ENCODE assay signal across 9 mouse cellular contexts in genomic region chr5:65284171-65284570, GRCm38 (mm10). TPM values are rescaled to one million over a fixed set of nuclear protein-coding genes. Genes with fewer than 3 reads are reported as not detected.
DNase-seq lines count a peak whose midpoint lies in the region; ATAC-seq and TF ChIP-seq lines count a peak whose summit lies in the region.
"Had no signal": no experiment of that assay in that cellular context is flagged by ENCODE, and none has a peak within 500 bp of the region (broad histone marks: within the 10 kb centered on the region; RNA-seq: fewer than 3 reads in every experiment).

No protein-coding gene starts in this region.

- H3K27me3 ChIP-seq in kidney, embryonic 14.5 days (ENCODE audit: control insufficient read depth, insufficient read depth, low read length) = no peaks in the 10 kb centered on the region
- H3K27me3 ChIP-seq: lung, embryonic 15.5 days had no signal

- ATAC-seq in kidney, embryonic 14.5 days (ENCODE audit: low FRiP score, low TSS enrichment) = no peak

- H3K9ac ChIP-seq in kidney, embryonic 14.5 days (ENCODE audit: low read depth, low read length) = no peak overlapping the region
- no peak overlapping the region for H3K9ac ChIP-seq in ES-E14 (ENCODE audit: insufficient read depth, low read depth, low read length, poor library complexity, severe bottlenecking)
- H3K9ac ChIP-seq: lung, embryonic 15.5 days had no signal

- no peaks in the 10 kb centered on the region for H3K9me3 ChIP-seq in kidney, embryonic 14.5 days (ENCODE audit: control insufficient read depth, low read length)
- no peaks in the 10 kb centered on the region for H3K9me3 ChIP-seq in ES-E14 (ENCODE audit: control insufficient read depth, insufficient read depth, low read depth, low read length)
- H3K9me3 ChIP-seq: lung, embryonic 15.5 days had no signal

- H3K27ac ChIP-seq in kidney, embryonic 14.5 days (ENCODE audit: low read depth, low read length) = no peak overlapping the region
- no peak overlapping the region for H3K27ac ChIP-seq in ES-E14 (ENCODE audit: insufficient read depth, low read depth, low read length, poor library complexity, severe bottlenecking)
- H3K27ac ChIP-seq: lung, embryonic 15.5 days had no signal

- peaks cover 56% of the 10 kb centered on the region for H3K36me3 ChIP-seq in kidney, embryonic 14.5 days (ENCODE audit: control insufficient read depth, insufficient read depth, low read length)
- peaks cover 19% of the 10 kb centered on the region for H3K36me3 ChIP-seq in ES-E14 (ENCODE audit: control insufficient read depth, insufficient read depth, low read length, poor library complexity, severe bottlenecking)

- H3K4me1 ChIP-seq in kidney, embryonic 14.5 days (ENCODE audit: control insufficient read depth, insufficient read depth, low read length) = no peaks in the 10 kb centered on the region
- no peaks in the 10 kb centered on the region for H3K4me1 ChIP-seq in ES-E14 (ENCODE audit: control insufficient read depth in 2 of 2, insufficient read depth in 2 of 2, low read length in 2 of 2, poor library complexity in 1 of 2)
- H3K4me1 ChIP-seq: lung, embryonic 15.5 days had no signal

- DNase-seq in kidney, adult 9 months = peak; percentile 11
- DNase-seq in ES-E14 (ENCODE audit: low read depth, low spot score) = peak; percentile 64
- peak; percentile 28 for DNase-seq in c-Kit-negative CD71-positive TER-119-positive erythroid progenitor cells, embryonic 14.5 days (ENCODE audit: low read depth, low spot score)
- DNase-seq in retina, postnatal 1 day = peak; percentile 20
- no peak for DNase-seq in layer of hippocampus, postnatal 36 days
- no peak for DNase-seq in urinary bladder, postnatal 25 days (ENCODE audit: low spot score)

- no peak overlapping the region for H3K4me2 ChIP-seq in kidney, embryonic 14.5 days (replicated peaks; ENCODE audit: low read depth, low read length)
- H3K4me2 ChIP-seq: lung, embryonic 15.5 days had no signal

- in situ Hi-C loops in ES-E14 (cut with MboI; ENCODE audit: low sequenced_read_pairs in 2 of 2, unreplicated experiment in 2 of 2) = no loop called here

- H3K4me3 ChIP-seq in kidney, embryonic 14.5 days (ENCODE audit: low read length) = no peak overlapping the region
- H3K4me3 ChIP-seq in ES-E14 (ENCODE audit: insufficient read depth in 1 of 2, low read depth in 1 of 2, low read length in 2 of 2, poor library complexity in 1 of 2, severe bottlenecking in 1 of 2) = no peak overlapping the region
- H3K4me3 ChIP-seq: erythroblast, embryonic 14.5 days; lung, embryonic 15.5 days had no signal

- 95% methylated on average over 3 of the region's 3 CpGs for WGBS in kidney, embryonic 14.5 days

TF ChIP-seq in ES-E14, 5 proteins besides CTCF, POLR2A, EP300 and RAD21:
- TF ChIP-seq ZNF384 (IDR thresholded peaks at IDR 0.05; ENCODE audit: low read depth, low read length) (no peak), HCFC1 (IDR thresholded peaks at IDR 0.05; ENCODE audit: borderline replicate concordance, insufficient read depth, low read length) (no peak), ZC3H11A (IDR thresholded peaks at IDR 0.05; ENCODE audit: borderline replicate concordance, low read depth, low read length) (0 out of 2 replicates have a peak, but pooled peaks have one; percentile 19)

RNA-seq across cellular contexts. Expression of gene Rfc1, which starts 51.3 kb away (rescaled TPM):
- 94.5 and 100 TPM in 2 replicates for polyA plus RNA-seq in kidney, embryonic 14.5 days (2014; fragmentation: Nextera tagmentation; extraction: Ambion mirVana)
- 53.4 and 70.5 TPM in 2 replicates for total RNA-seq in ES-E14 (2012; rRNA removed)
- 10 to 100 TPM; 30.1 to 35.6 TPM for total RNA-seq in layer of hippocampus, postnatal 36 days (2021)

Comparison
In these comparisons a context has a peak if more than half of its experiments do, and no peak if none do; other contexts are left out.
1. DNase-seq: peak in kidney, adult 9 months (single experiment), ES-E14 (single experiment), c-Kit-negative CD71-positive TER-119-positive erythroid progenitor cells, embryonic 14.5 days (single experiment) and retina, postnatal 1 day (single experiment); none in layer of hippocampus, postnatal 36 days (0 of 2) and urinary bladder, postnatal 25 days (single experiment).